Mouse (Mus musculus): ENCODE measurements around the gene Zfp106. TPM values are rescaled to one million over a fixed set of nuclear protein-coding genes. Genes with fewer than 3 reads are reported as not detected.
"Not testable (repeated sequence)": the region's sequence is repeated elsewhere in the genome, so short reads cannot be mapped to it uniquely, and the experiment has no call there.

The Zfp106 gene
- 100 to 1,000 TPM; 169 to 182 TPM for total RNA-seq (2021)
- long read RNA-seq, experiment 1, full-length matches to known transcripts, result 60 of 167 reads
- long read RNA-seq, experiment 1, partial matches to known transcripts, result 40 of 167 reads
- long read RNA-seq, experiment 1, other reads (novel, unspliced or antisense), result 67 of 167 reads
- long read RNA-seq, experiment 2, full-length matches to known transcripts, result 52 of 137 reads
- long read RNA-seq, experiment 2, partial matches to known transcripts, result 34 of 137 reads
- long read RNA-seq, experiment 2, other reads (novel, unspliced or antisense), result 51 of 137 reads

DNA sequence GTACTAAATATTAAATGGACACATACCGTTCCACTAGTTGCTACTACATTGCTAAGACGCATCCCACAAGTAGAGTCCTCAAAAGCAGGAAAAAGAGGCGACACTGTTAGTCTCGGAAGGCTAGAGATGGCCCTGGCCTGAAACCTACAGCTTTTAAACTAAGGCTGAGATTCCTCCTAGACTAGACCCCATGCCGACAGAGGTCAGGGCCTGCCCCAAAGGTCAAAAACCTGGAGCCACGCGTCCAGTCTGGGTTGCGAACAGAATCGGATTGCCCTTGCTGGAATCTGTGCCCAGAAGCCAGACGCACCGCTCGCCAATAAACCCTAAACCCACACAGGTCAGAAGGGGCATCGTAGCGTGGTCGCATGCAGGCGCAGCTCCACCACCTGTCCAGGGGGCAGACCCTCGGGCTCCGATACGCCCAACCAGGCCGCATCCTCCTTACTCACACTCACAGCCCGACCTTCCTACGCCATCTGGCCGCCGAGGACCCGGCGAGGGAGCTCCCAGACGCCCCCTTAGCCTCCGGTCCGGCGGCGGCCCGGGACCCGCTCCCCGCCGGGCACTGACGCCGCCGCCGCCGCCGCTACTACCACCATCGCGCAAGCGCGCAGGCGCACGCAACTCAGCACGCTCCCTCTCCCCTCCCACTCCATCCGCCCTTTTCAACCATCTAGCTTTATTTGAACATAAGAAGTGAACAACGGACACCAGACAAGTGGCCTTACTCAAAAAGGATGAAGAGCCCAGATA is at the start of gene Zfp106:
Zfp106 (minus strand) TSS at position 609 of the 756 bp plus-strand sequence.
- DNase-seq (ENCODE audit: extremely low spot score in 1 of 2, low spot score in 2 of 2), result peak; percentile 87 to 88
- Histone ChIP-seq H3K27ac (peak within 1 kb of the TSS; percentile 83), H3K4me3 (peak within 1 kb of the TSS; percentile 87)
- intact Hi-C loops (cut with DNase I), result loop anchor here (1.0 kb wide), 1 partner anchor 46 kb away; the partner anchor contains the start of genes Haus2 and Lrrc57
- no peak for TF ChIP-seq CTCF (IDR thresholded peaks at IDR 0.05)

DNA sequence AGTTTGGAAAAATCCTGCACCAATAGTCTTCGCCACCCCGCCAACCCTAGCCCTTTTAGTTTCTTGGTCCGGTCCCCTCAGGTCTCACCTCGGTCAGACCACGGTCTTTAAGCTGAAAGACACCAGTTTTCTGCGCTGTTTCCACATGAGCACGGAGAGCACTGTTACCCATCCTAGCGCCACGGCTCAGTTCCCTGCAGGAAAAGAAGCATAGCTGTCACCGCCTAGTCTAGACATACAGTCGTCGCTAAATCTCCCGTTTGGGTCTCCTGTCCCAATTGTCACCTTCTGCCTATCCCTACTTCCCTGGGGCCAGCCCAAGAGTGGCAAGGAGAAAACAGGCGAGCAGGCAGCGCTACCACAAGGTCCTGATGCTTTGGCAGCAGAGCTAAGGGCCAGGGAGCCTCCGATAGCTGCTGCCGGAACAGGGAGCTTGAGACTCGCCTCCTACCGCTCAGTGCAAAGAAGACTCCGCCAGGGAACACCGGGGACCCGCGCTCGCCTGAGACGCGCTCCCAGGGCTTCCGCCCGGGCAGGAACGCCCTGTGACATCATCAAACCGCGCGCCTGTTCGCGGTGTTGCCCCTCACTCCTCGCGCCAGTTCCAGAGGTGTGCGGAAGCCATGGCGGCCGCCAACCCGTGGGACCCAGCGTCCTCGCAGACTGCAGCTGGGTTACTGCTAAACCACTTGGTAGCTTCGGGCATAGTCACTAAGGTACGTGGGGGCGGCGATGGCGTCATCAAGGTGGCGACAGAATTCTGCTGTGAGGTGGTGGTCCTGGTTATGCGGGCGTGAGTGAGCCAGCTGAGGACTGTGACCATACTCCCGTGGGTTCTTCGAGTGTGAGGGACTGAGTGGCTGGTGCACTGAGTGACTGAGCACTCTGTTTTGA is 45.4 kb upstream of the Zfp106 start, which contains the start of the genes Haus2 and Lrrc57:
Haus2 (plus strand) TSS at position 554 of the 894 bp plus-strand sequence.
Lrrc57 (minus strand) TSS at position 691 of the 894 bp plus-strand sequence.
- DNase-seq (ENCODE audit: extremely low spot score in 1 of 2, low spot score in 2 of 2), result peak; percentile 91 to 93
- TF ChIP-seq CTCF (IDR thresholded peaks at IDR 0.05), result peak; percentile 24
- Histone ChIP-seq H3K4me3 (peak within 1 kb of the TSS; percentile 85), H3K27ac (peak within 1 kb of the TSS; percentile 89)
- intact Hi-C loops (cut with DNase I), result loop anchor here (1.0 to 5.0 kb wide), 2 partner anchors 46 to 67 kb away; partner anchors contain the start of gene Zfp106

DNA sequence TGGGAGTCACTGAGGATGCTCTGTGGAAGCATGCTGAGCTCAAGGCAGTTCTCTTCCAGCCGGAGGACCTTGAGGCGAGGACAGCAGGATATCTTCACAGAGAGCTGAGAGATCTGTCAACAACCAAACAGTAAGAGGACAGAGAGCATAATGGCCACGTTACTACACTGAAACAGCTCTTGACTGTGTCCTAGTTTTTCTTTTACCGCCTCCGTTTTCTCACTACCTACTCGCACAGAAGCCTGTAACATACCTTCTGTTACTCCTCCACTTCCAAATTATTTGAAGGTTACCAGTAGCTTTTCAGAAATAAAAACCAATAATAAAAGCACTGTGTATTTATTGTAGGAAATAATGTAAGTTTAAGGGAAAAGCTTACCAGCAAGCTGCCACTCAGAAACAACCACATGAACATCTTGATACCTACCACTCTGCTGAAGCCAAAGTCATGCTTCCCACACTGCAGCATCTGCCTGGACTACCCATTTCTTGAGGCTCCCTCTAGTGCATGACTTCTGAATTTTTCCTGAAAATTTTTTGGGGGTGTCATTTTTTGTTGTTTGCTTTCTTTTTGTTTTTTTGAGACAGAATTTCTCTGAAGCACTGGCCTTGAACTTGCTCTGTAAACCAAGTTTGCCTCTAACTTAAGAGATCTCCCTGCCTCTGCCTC is 42.5 kb upstream of the Zfp106 start:
- intact Hi-C loops (cut with DNase I), result loop anchor here (1.0 to 5.0 kb wide), 2 partner anchors 16 to 64 kb away; no protein-coding TSS in a partner anchor
- Histone ChIP-seq H3K27ac (peak overlapping the region; percentile 72), H3K4me3 (peak overlapping the region; percentile 85)
- TF ChIP-seq CTCF (IDR thresholded peaks at IDR 0.05), result peak; percentile 72
- peak in 1 of 2 experiments; percentile 12 for DNase-seq (ENCODE audit: extremely low spot score in 1 of 2, low spot score in 2 of 2)

DNA sequence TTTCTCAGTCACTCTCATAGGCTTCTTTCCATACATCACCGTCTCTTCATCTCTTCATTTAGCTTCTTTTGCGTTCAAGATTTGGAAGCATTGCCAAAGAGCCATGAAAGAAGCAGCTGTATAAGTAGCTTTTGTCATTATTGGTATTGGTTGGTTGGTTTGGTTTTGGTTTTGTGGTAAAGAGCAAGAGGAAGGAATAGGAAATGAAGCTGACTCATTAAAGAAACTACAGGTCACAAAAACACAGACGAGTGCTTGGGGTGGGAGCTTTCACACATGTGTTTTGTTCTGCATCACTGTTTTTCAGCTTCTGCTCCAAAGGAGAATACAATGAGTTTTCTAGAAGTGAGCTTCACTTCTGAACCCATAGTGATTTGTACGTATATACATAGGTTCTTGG is 35.9 kb upstream of the Zfp106 start:
- no peak overlapping the region for H3K27ac ChIP-seq
- no peak for DNase-seq (ENCODE audit: extremely low spot score in 1 of 2, low spot score in 2 of 2)
- intact Hi-C loops (cut with DNase I), result no loop called here
- TF ChIP-seq CTCF (IDR thresholded peaks at IDR 0.05), result no peak
- no peak overlapping the region for H3K4me3 ChIP-seq

DNA sequence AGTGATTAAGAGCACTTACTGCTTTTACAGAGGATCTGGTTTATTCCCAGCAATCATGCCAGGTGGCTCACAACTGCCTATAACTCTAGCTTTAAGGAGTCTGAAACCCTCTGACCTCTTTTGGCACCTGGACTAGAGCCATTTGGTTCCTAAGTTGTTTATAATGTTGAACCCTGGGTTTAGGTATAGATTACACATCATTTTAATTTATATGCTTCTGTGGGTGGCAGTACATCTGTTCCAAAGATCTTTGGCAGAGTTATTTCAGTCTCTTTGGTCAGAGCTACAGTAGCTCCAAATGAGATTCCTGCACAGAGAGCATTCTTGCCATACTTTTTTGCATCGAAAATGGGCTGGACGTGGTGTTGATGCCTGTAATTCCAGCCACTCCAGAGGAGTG is 34.1 kb upstream of the Zfp106 start:
- TF ChIP-seq CTCF (IDR thresholded peaks at IDR 0.05), result no peak
- intact Hi-C loops (cut with DNase I), result no loop called here
- no peak overlapping the region for H3K4me3 ChIP-seq
- peak overlapping the region; percentile 55 for H3K27ac ChIP-seq
- no peak for DNase-seq (ENCODE audit: extremely low spot score in 1 of 2, low spot score in 2 of 2)

DNA sequence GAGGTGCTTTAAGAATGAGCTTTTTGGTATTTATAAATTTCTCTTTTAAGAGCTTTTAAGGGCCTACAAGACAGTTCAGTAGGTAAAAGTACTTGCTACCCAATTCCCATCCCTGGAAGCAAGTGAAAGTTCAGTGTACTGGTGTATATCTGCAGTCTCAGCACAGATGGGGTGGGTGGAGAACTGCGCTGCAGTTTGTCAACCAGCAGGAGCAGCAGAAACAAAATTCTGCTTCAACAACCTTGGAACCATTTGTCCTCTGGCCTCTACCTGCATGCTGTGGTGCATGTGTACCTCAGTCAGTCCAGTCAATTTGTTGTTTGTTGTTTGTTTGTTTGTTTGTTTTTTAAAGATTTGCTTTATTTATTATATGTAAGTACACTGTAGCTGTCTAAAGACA is 28.6 kb upstream of the Zfp106 start:
- peak overlapping the region; percentile 28; the same call in 1 of the 2 replicates for H3K27ac ChIP-seq
- intact Hi-C loops (cut with DNase I), result no loop called here
- no peak overlapping the region for H3K4me3 ChIP-seq
- TF ChIP-seq CTCF (IDR thresholded peaks at IDR 0.05), result peak; percentile 27
- no peak for DNase-seq (ENCODE audit: extremely low spot score in 1 of 2, low spot score in 2 of 2)

DNA sequence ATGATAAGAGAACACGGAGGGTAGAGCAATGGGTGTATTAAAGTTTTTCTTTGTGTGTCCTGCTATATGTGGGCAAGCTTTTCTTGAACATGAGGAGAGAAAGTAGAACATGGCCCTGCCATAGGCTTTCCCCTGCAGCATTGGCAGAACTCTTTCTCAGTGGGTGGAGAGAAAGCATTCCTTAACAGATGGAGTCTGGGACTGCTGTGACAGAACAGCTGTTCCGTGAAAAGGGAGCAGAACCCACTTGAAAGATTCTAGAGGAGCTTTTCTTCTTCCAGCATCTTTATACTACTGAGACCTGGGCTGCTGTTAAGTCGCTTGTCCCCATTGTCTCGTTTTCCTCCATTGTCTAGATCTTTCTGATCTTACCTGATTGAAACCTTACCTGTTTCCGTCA is 26.1 kb upstream of the Zfp106 start:
- TF ChIP-seq CTCF (IDR thresholded peaks at IDR 0.05), result no peak
- intact Hi-C loops (cut with DNase I), result loop anchor here (1.0 to 5.0 kb wide), 2 partner anchors 17 to 47 kb away; no protein-coding TSS in a partner anchor
- peak overlapping the region; percentile 70 for H3K27ac ChIP-seq

DNA sequence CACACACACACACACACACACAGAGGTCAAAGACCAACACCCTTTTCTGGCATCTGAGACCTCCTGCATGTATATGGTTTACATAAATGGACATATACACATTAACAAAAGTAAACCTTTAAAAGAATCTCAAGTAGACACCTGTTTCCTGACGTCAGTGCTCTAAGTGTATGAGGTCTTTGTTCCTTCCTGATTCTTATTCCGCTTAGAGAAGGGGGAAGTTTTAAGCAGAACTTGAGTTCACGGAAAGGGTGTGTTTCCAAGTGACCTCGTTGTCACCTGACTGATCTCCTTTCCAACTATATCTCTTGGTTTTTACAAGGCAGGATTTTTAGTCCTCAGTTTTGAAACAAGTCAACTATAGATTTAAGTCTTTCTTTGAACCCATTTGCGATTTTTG is 14.6 kb upstream of the Zfp106 start:
- intact Hi-C loops (cut with DNase I), result no loop called here
- no peak for DNase-seq (ENCODE audit: extremely low spot score in 1 of 2, low spot score in 2 of 2)
- Histone ChIP-seq H3K27ac (no peak overlapping the region), H3K4me3 (no peak overlapping the region)
- TF ChIP-seq CTCF (IDR thresholded peaks at IDR 0.05), result no peak

More for the DNA sequence above, 26.1 kb upstream of the Zfp106 start:
- peak; percentile 36 to 50 for DNase-seq (ENCODE audit: extremely low spot score in 1 of 2, low spot score in 2 of 2)
- H3K4me3 ChIP-seq, result no peak overlapping the region

DNA sequence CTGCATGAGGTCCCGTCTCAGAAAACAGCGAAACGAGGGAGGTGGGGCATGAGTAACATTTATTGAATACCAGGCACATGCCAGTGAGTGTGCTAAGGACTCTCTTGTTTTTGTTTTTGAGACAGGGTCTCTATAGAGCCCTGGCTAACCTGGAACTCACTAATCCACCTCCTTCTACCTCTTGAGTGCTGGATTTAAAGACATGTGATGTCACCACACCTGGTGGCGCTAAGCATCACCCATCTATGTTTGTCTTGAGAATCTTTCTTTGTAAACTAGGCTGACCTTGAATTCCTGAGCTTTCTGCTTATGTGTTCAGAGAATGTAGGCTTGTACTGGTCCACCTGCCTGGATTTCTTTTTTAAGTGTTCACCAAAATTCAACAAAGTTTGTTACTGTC is 14.2 kb upstream of the Zfp106 start:
- DNase-seq (ENCODE audit: extremely low spot score in 1 of 2, low spot score in 2 of 2), result no peak
- H3K4me3 ChIP-seq, result no peak overlapping the region
- TF ChIP-seq CTCF (IDR thresholded peaks at IDR 0.05), result no peak
- H3K27ac ChIP-seq, result no peak overlapping the region
- intact Hi-C loops (cut with DNase I), result no loop called here

DNA sequence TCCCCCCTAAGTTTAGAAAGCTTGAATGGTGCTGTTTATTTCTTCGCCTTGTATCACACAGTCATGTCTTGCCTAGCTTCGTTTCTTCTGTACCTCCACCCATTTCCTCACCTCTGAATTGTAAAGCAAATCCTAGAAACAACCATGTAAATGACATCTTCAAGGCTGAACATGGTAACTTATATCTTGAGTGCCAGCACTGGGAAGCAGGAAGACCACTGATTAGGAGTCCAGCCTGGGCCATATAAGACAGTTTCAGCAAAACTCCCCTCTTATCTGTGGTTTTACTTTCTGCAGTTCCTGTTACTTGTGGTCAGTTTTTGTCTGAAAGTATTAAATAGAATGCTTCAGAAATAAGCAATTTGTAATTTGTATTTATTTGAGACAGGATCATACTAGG is 12.3 kb upstream of the Zfp106 start:
- TF ChIP-seq CTCF (IDR thresholded peaks at IDR 0.05), result no peak
- intact Hi-C loops (cut with DNase I), result no loop called here
- DNase-seq (ENCODE audit: extremely low spot score in 1 of 2, low spot score in 2 of 2), result no peak
- Histone ChIP-seq H3K27ac (no peak overlapping the region), H3K4me3 (no peak overlapping the region)

DNA sequence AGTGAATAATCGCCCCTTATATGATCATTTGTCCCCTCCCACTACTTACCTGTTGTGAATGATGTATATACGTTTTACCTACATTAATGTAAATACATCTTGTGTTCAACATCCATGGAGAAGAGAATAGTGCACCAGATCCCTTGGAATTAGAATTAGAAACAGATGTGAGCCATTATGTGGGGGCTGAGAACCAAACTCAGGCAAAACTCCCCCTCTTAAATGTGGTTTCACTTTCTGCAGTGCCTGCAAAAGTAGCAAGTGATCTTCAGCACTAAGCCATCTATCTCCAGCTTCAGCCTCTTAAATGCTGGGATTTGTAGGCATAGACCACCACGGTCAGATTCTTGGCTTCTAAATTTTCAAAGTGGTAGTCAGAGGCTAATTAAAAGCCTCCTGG is 11.5 kb upstream of the Zfp106 start:
- DNase-seq (ENCODE audit: extremely low spot score in 1 of 2, low spot score in 2 of 2), result no peak
- no peak overlapping the region for H3K27ac ChIP-seq
- TF ChIP-seq CTCF (IDR thresholded peaks at IDR 0.05), result no peak
- intact Hi-C loops (cut with DNase I), result no loop called here
- H3K4me3 ChIP-seq, result no peak overlapping the region

DNA sequence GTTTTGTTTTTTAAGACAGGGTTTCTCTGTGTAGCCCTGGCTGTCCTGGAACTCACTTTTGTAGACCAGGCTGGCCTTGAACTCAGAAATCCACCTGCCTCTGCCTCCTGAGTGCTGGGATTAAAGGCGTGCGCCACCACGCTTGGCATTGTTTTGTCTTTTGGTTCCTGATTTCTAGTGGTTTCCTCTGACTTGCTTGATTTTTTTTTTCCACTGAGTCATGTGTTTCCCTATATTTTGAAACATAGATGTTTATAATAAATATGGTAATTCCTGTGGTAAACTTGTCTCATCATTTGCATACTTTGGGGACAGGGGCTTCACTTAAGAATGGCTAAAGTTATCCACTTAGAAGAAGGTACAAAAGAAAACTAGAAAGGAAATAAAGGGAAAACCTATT is 8.5 kb upstream of the Zfp106 start:
- intact Hi-C loops (cut with DNase I); DNase-seq (ENCODE audit: extremely low spot score in 1 of 2, low spot score in 2 of 2); H3K27ac ChIP-seq; H3K4me3 ChIP-seq: not testable (repeated sequence)

Data from left cerebral cortex, adult 2 months (tissue).